9 mouse cellular contexts compared by ENCODE assay signal in the genomic region with DNA sequence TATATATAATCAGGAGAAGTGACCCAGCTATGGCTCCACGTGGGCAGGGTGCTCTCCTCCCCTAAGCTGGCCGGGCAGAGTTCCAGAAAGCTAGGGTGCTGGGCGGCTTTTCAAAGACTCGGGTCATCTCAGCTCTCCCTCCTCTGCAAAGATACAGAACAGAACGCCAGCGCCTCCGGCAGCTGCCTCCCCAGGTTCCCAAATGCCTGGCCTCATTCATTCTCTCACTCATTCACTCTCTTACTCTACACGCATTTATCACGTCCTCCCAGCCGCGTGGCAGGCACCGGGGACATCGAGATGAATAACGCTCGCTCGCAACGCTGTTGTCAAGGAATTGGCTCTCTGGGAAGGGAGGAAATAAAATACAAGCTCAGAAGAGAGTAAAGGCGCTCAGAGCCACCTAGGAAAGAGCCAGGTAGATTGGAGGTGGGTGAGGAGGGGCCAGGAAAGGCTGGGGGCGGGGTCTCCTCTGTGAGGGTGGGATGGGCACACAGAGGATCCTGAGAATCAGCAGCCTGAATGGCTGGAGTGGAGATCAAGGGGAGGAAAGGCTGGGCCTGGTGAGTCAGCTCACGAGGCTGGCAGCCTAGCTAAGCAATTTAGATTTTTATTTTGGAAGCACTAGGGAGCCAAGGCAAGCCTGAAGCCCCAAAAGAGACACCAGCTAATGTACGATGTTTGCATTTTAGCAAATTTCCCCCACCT. TPM values are rescaled to one million over a fixed set of nuclear protein-coding genes. Genes with fewer than 3 reads are reported as not detected.
DNase-seq lines count a peak whose midpoint lies in the region; ATAC-seq and TF ChIP-seq lines count a peak whose summit lies in the region.
"Had no signal": no experiment of that assay in that cellular context is flagged by ENCODE, and none has a peak within 500 bp of the region (broad histone marks: within the 10 kb centered on the region; RNA-seq: fewer than 3 reads in every experiment).

No protein-coding gene starts in this region.

- intact Hi-C loops in gastrocnemius, adult 2 months (cut with DNase I) = no loop called here
- intact Hi-C loops in heart, postnatal 25 days (cut with DNase I) = no loop called here

- peak overlapping the region; percentile 48 for H3K4me2 ChIP-seq in hindbrain, embryonic 13.5 days

- H3K4me3 ChIP-seq in gastrocnemius, adult 2 months = no peak overlapping the region
- peak overlapping the region; percentile 23 for H3K4me3 ChIP-seq in hindbrain, embryonic 13.5 days

- H3K9ac ChIP-seq in hindbrain, embryonic 13.5 days = peak overlapping the region; percentile 26

- H3K36me3 ChIP-seq in hindbrain, embryonic 13.5 days = no peaks in the 10 kb centered on the region

- peak; percentile 67 for DNase-seq in gastrocnemius, adult 2 months
- no peak for DNase-seq in gastrocnemius, postnatal 10 days
- DNase-seq in testis, postnatal 10 days (ENCODE audit: low spot score) = peak; percentile 56
- no peak for DNase-seq in testis, postnatal 14 days (ENCODE audit: low spot score)
- no peak for DNase-seq in heart, postnatal 25 days (ENCODE audit: low spot score)

- peak; percentile 44; the same call in 1 of the 2 replicates for ATAC-seq in hindbrain, embryonic 13.5 days (ENCODE audit: low FRiP score)
- ATAC-seq in erythroblast, adult 5-6 weeks (replicated peaks; ENCODE audit: low FRiP score, poor library complexity, severe bottlenecking) = no peak
- no peak for ATAC-seq in megakaryocyte-erythroid progenitor cell, adult 5-6 weeks (replicated peaks; ENCODE audit: low FRiP score, low TSS enrichment, poor library complexity, severe bottlenecking)

- TF ChIP-seq CTCF in gastrocnemius, adult 2 months (IDR thresholded peaks at IDR 0.05) = no peak

- 13% methylated on average over 21 of the region's 21 CpGs for WGBS in hindbrain, embryonic 13.5 days

- no peak overlapping the region for H3K27ac ChIP-seq in gastrocnemius, adult 2 months
- H3K27ac ChIP-seq in hindbrain, embryonic 13.5 days = peak overlapping the region; percentile 82

- 0 out of 2 replicates have a peak, but pooled peaks cover 10% of the 10 kb centered on the region for H3K27me3 ChIP-seq in hindbrain, embryonic 13.5 days

- no peaks in the 10 kb centered on the region for H3K9me3 ChIP-seq in hindbrain, embryonic 13.5 days

- peaks cover 23% of the 10 kb centered on the region for H3K4me1 ChIP-seq in hindbrain, embryonic 13.5 days (replicated peaks)

RNA-seq across cellular contexts. Expression of a gene that starts 18.7 kb away (rescaled TPM):
- total RNA-seq in gastrocnemius, adult 2 months (2021) = not detected
- under 1 TPM; 0.75 to 0.95 TPM for total RNA-seq in gastrocnemius, postnatal 10 days (2021)
- 50.0 TPM in 2 replicates for polyA plus RNA-seq in hindbrain, embryonic 13.5 days (2015; fragmentation: Nextera tagmentation; extraction: Ambion mirVana)
- not detected in 2 replicates for total RNA-seq in erythroblast, adult 5-6 weeks (2015; ENCODE audit: low replicate concordance)
- total RNA-seq in erythroblast, adult 5-6 weeks (2017; ENCODE audit: low replicate concordance) = not detected in 2 replicates
- total RNA-seq in megakaryocyte-erythroid progenitor cell, adult 5-6 weeks (2014; fragmentation: Nextera tagmentation) = not detected in 2 replicates
- not detected in 2 replicates for total RNA-seq in megakaryocyte-erythroid progenitor cell, adult 5-6 weeks (2017)
- under 1 TPM in 1 of 2 experiments, not detected in 1; 0.16 TPM for total RNA-seq in heart, postnatal 25 days (2021)
- total RNA-seq: common myeloid progenitor, adult 5-6 weeks had no signal

Comparison
In these comparisons a context has a peak if more than half of its experiments do, and no peak if none do; other contexts are left out.
1. DNase-seq: peak in gastrocnemius, adult 2 months (single experiment) and testis, postnatal 10 days (single experiment); none in gastrocnemius, postnatal 10 days (single experiment), testis, postnatal 14 days (single experiment) and heart, postnatal 25 days (single experiment).